Mouse (Mus musculus) left cerebral cortex, postnatal 14 days (tissue): ENCODE data around the gene Rprd2. TPM values are rescaled to one million over a fixed set of nuclear protein-coding genes. Genes with fewer than 3 reads are reported as not detected.

Experiments used
- microRNA-seq, 2 experiments: library from miRNA; unstranded; fragments of <30 nt; microRNA quantifications; one replicate each; pipeline ENCODE4 v1.2.0; 2022
- total RNA-seq, 2 experiments: library from RNA; stranded (reverse); gene quantifications; 2 replicates each; pipeline ENCODE4 v1.2.3; 2021

Rprd2 gene
- total RNA-seq, 2 experiments from 2014 or later, result 61.3 to 61.8 TPM

Small RNA genes within 50 kb of the gene (microRNA-seq; reads per million reads assigned to microRNA genes)
- gene Mir7014, result 0 to 0.34 reads per million in 2 experiments

Other genes starting within 250 kb of the Rprd2 start
- 10 to 100 TPM; 15.8 to 21.1 TPM for gene Golph3l, start 229.9 kb downstream of the Rprd2 start, total RNA-seq
- 100 to 1,000 TPM; 332 to 337 TPM for gene Ensa, start 193.9 kb downstream of the Rprd2 start, total RNA-seq
- gene Mcl1, start 160.1 kb downstream of the Rprd2 start, total RNA-seq, result 10 to 100 TPM; 58.6 to 69.2 TPM
- 1 to 10 TPM; 2.0 TPM for gene Adamtsl4, start 130.9 kb downstream of the Rprd2 start, total RNA-seq
- 10 to 100 TPM; 11.4 to 13.2 TPM for gene Ecm1, start 79.3 kb downstream of the Rprd2 start, total RNA-seq
- 10 to 100 TPM; 37.3 to 40.8 TPM for gene Tars2, start 58.7 kb downstream of the Rprd2 start, total RNA-seq
- gene Prpf3, start 37.0 kb upstream of the Rprd2 start, total RNA-seq, result 10 to 100 TPM; 26.3 to 33.9 TPM
- 100 to 1,000 TPM; 152 to 157 TPM for gene Mrps21, start 52.7 kb upstream of the Rprd2 start, total RNA-seq
- 10 to 100 TPM; 17.0 to 20.9 TPM for gene Ciart, start 63.4 kb upstream of the Rprd2 start, total RNA-seq
- gene BC028528, start 73.1 kb upstream of the Rprd2 start, total RNA-seq, result 10 to 100 TPM; 10.4 to 12.7 TPM
- gene Aph1a, start 75.1 kb upstream of the Rprd2 start, total RNA-seq, result 10 to 100 TPM; 72.2 to 79.0 TPM
- gene Car14, start 85.8 kb upstream of the Rprd2 start, total RNA-seq, result 1 to 10 TPM; 5.3 to 5.5 TPM
- 100 to 1,000 TPM in 1 of 2 experiments, 10 to 100 TPM in 1; 95.6 to 107 TPM for gene Anp32e, start 110.4 kb upstream of the Rprd2 start, total RNA-seq
- gene Plekho1, start 177.1 kb upstream of the Rprd2 start, total RNA-seq, result 10 to 100 TPM; 67.5 to 69.7 TPM
- gene Vps45, start 239.6 kb upstream of the Rprd2 start, total RNA-seq, result 10 to 100 TPM; 34.3 to 37.3 TPM